Mouse (Mus musculus) MEL (cell line): Measurements from ENCODE around the gene Pacsin2. TPM values are rescaled to one million over a fixed set of nuclear protein-coding genes. Genes with fewer than 3 reads are reported as not detected.
A peak's percentile ranks its signal among the peaks of the same experiment; 100 is the strongest.

Source experiments
- DNase-seq: peaks from one replicate; pipeline ENCODE4 v3.0.0; 2011; ENCODE audit warnings: low read depth, low spot score
- H3K27ac ChIP-seq: 2 replicates; pipeline ENCODE4 v1.5.1; 2012; ENCODE audit warnings: low read depth, mild to moderate bottlenecking, control low read depth, low read length, moderate library complexity; ENCODE audit not compliant: control insufficient read depth
- H3K27me3 ChIP-seq, 2 experiments: fragments of 150-350 bp in 1 of 2; sonication (generic) in 1 of 2; 2 replicates each; pipeline ENCODE4 v1.6.1; 2012; ENCODE audit warnings: low read length in 2 of 2, mild to moderate bottlenecking in 2 of 2, improper control_type of control experiment in 1 of 2, moderate library complexity in 1 of 2; ENCODE audit not compliant: insufficient read depth in 2 of 2, control insufficient read depth in 1 of 2
- H3K36me3 ChIP-seq, 2 experiments: 2 replicates each; pipeline ENCODE4 v1.6.1; 2012 to 2014; ENCODE audit warnings: low read length in 2 of 2, improper control_type of control experiment in 1 of 2, inconsistent platforms in 1 of 2, mild to moderate bottlenecking in 1 of 2; ENCODE audit not compliant: insufficient read depth in 2 of 2, control insufficient read depth in 1 of 2
- H3K4me1 ChIP-seq, 2 experiments: fragments of 150-350 bp in 1 of 2; sonication (generic) in 1 of 2; 2 replicates each; pipeline ENCODE4 v1.6.1; 2012; ENCODE audit warnings: low read length in 2 of 2, improper control_type of control experiment in 1 of 2, mild to moderate bottlenecking in 1 of 2; ENCODE audit not compliant: insufficient read depth in 2 of 2, control insufficient read depth in 1 of 2
- H3K4me3 ChIP-seq, 2 experiments: fragments of 150-350 bp in 1 of 2; sonication (generic) in 1 of 2; 2 replicates each; pipeline ENCODE4 v1.5.1; 2012; ENCODE audit warnings: low read depth in 2 of 2, low read length in 2 of 2, mild to moderate bottlenecking in 2 of 2, moderate library complexity in 2 of 2, control low read depth in 1 of 2, improper control_type of control experiment in 1 of 2; ENCODE audit not compliant: control insufficient read depth in 1 of 2, insufficient read depth in 1 of 2
- H3K79me2 ChIP-seq: 2 replicates; pipeline ENCODE4 v1.6.1; 2012; ENCODE audit warnings: mild to moderate bottlenecking, low read length, moderate library complexity; ENCODE audit not compliant: control insufficient read depth, poor library complexity, insufficient read depth
- H3K9ac ChIP-seq: 2 replicates; pipeline ENCODE4 v1.6.1; 2012; ENCODE audit warnings: low read depth, mild to moderate bottlenecking, control low read depth, low read length, moderate library complexity; ENCODE audit not compliant: control insufficient read depth, poor library complexity, severe bottlenecking
- H3K9me3 ChIP-seq: fragments of 150-350 bp; sonication (generic); replicated peaks from 2 replicates; pipeline ENCODE4 v1.6.1; 2012; ENCODE audit warnings: mild to moderate bottlenecking, low read length, improper control_type of control experiment, moderate library complexity; ENCODE audit not compliant: insufficient read depth
- BHLHE40 ChIP-seq: IDR thresholded peaks from 2 replicates; pipeline ENCODE4 v1.6.1; 2012; ENCODE audit warnings: low read depth, mild to moderate bottlenecking, inconsistent platforms, low read length, improper control_type of control experiment, borderline replicate concordance
- CHD1 ChIP-seq: IDR thresholded peaks from 2 replicates; pipeline ENCODE4 v1.6.1; 2012; ENCODE audit warnings: low read depth, mild to moderate bottlenecking, inconsistent platforms, low read length, improper control_type of control experiment
- CHD2 ChIP-seq: IDR thresholded peaks from 2 replicates; pipeline ENCODE4 v1.6.1; 2011; ENCODE audit warnings: low read length, improper control_type of control experiment
- CTCF ChIP-seq, 3 experiments: IDR thresholded peaks in 2 of 3; conservative IDR thresholded peaks in 1 of 3; 2 replicates each; pipeline ENCODE4 v1.5.1; 2011 to 2012; ENCODE audit warnings: low read length in 3 of 3, low read depth in 2 of 3, mild to moderate bottlenecking in 2 of 3, improper control_type of control experiment in 1 of 3, inconsistent platforms in 1 of 3, mixed read lengths in 1 of 3, moderate library complexity in 1 of 3; ENCODE audit not compliant: control insufficient read depth in 1 of 3, insufficient read depth in 1 of 3, poor library complexity in 1 of 3, severe bottlenecking in 1 of 3
- E2F4 ChIP-seq: IDR thresholded peaks from 2 replicates; pipeline ENCODE4 v1.6.1; 2011; ENCODE audit warnings: low read depth, low read length, improper control_type of control experiment, borderline replicate concordance
- ELF1 ChIP-seq: IDR thresholded peaks from 2 replicates; pipeline ENCODE4 v1.6.1; 2014; ENCODE audit warnings: low read depth, mild to moderate bottlenecking, inconsistent platforms, low read length, improper control_type of control experiment, moderate library complexity
- EP300 ChIP-seq, 2 experiments: IDR thresholded peaks; 2 replicates each; pipeline ENCODE4 v1.6.1; 2011; ENCODE audit warnings: improper control_type of control experiment in 2 of 2, low read length in 2 of 2, low read depth in 1 of 2, mild to moderate bottlenecking in 1 of 2
- ETS1 ChIP-seq: IDR thresholded peaks from 2 replicates; pipeline ENCODE4 v1.6.1; 2012; ENCODE audit warnings: low read depth, mild to moderate bottlenecking, inconsistent platforms, low read length, improper control_type of control experiment, moderate library complexity
- GABPA ChIP-seq: IDR thresholded peaks from 2 replicates; pipeline ENCODE4 v1.6.1; 2012; ENCODE audit warnings: low read depth, mild to moderate bottlenecking, inconsistent platforms, low read length, improper control_type of control experiment, moderate library complexity
- GATA1 ChIP-seq: IDR thresholded peaks from 2 replicates; pipeline ENCODE4 v1.6.1; 2011; ENCODE audit warnings: low read depth, low read length, improper control_type of control experiment
- JUND ChIP-seq: IDR thresholded peaks from 2 replicates; pipeline ENCODE4 v1.6.1; 2011; ENCODE audit warnings: low read depth, mild to moderate bottlenecking, improper control_type of control experiment, low read length
- KAT2A ChIP-seq: conservative IDR thresholded peaks from 2 replicates; pipeline ENCODE4 v1.6.1; 2012; ENCODE audit warnings: low read depth, low read length, improper control_type of control experiment, inconsistent platforms
- MAFK ChIP-seq: IDR thresholded peaks from 2 replicates; pipeline ENCODE4 v1.6.1; 2011; ENCODE audit warnings: low read depth, mild to moderate bottlenecking, low read length, improper control_type of control experiment, borderline replicate concordance
- MAX ChIP-seq: IDR thresholded peaks from 2 replicates; pipeline ENCODE4 v1.6.1; 2011; ENCODE audit warnings: low read length, improper control_type of control experiment
- MAZ ChIP-seq: IDR thresholded peaks from 2 replicates; pipeline ENCODE4 v1.6.1; 2012; ENCODE audit warnings: low read depth, mild to moderate bottlenecking, inconsistent platforms, low read length, improper control_type of control experiment
- MEF2A ChIP-seq: IDR thresholded peaks from 2 replicates; pipeline ENCODE4 v1.6.1; 2014; ENCODE audit warnings: low read depth, mild to moderate bottlenecking, inconsistent platforms, low read length, improper control_type of control experiment; ENCODE audit not compliant: poor library complexity, insufficient replicate concordance, severe bottlenecking; ENCODE audit errors: extremely low read depth
- MXI1 ChIP-seq: IDR thresholded peaks from 2 replicates; pipeline ENCODE4 v1.6.1; 2011; ENCODE audit warnings: mild to moderate bottlenecking, low read depth, low read length, improper control_type of control experiment
- MYB ChIP-seq: IDR thresholded peaks from 2 replicates; pipeline ENCODE4 v1.6.1; 2011; ENCODE audit warnings: mild to moderate bottlenecking, low read depth, low read length, improper control_type of control experiment
- MYC ChIP-seq: IDR thresholded peaks from 2 replicates; pipeline ENCODE4 v1.6.1; 2011; ENCODE audit warnings: low read depth, mild to moderate bottlenecking, low read length, improper control_type of control experiment, moderate library complexity
- NELFE ChIP-seq: IDR thresholded peaks from 2 replicates; pipeline ENCODE4 v1.6.1; 2011; ENCODE audit warnings: low read depth, low read length, improper control_type of control experiment
- NRF1 ChIP-seq: IDR thresholded peaks from 2 replicates; pipeline ENCODE4 v1.6.1; 2014; ENCODE audit warnings: low read depth, mild to moderate bottlenecking, inconsistent platforms, low read length, improper control_type of control experiment, moderate library complexity; ENCODE audit not compliant: poor library complexity, insufficient read depth, severe bottlenecking
- POLR2A ChIP-seq, 2 experiments: IDR thresholded peaks; 2 replicates each; pipeline ENCODE4 v1.6.1; 2011 to 2012; ENCODE audit warnings: low read length in 2 of 2, mild to moderate bottlenecking in 2 of 2, control low read depth in 1 of 2, improper control_type of control experiment in 1 of 2, low read depth in 1 of 2, moderate library complexity in 1 of 2; ENCODE audit not compliant: control insufficient read depth in 1 of 2, insufficient read depth in 1 of 2, poor library complexity in 1 of 2
- POLR2AphosphoS2 ChIP-seq: IDR thresholded peaks from 2 replicates; pipeline ENCODE4 v1.6.1; 2011; ENCODE audit warnings: low read length, improper control_type of control experiment
- POLR2AphosphoS5 ChIP-seq: IDR thresholded peaks from 2 replicates; pipeline ENCODE4 v1.6.1; 2012; ENCODE audit warnings: low read depth, borderline replicate concordance, mild to moderate bottlenecking, inconsistent platforms, low read length, moderate library complexity, mixed read lengths
- RAD21 ChIP-seq: IDR thresholded peaks from 2 replicates; pipeline ENCODE4 v1.6.1; 2011; ENCODE audit warnings: mild to moderate bottlenecking, low read depth, low read length, improper control_type of control experiment
- RCOR1 ChIP-seq: IDR thresholded peaks from 2 replicates; pipeline ENCODE4 v1.6.1; 2012; ENCODE audit warnings: low read depth, mild to moderate bottlenecking, inconsistent platforms, low read length, improper control_type of control experiment
- SIN3A ChIP-seq: IDR thresholded peaks from 2 replicates; pipeline ENCODE4 v1.6.1; 2012; ENCODE audit warnings: low read length, improper control_type of control experiment, inconsistent platforms
- SMC3 ChIP-seq: IDR thresholded peaks from 2 replicates; pipeline ENCODE4 v1.6.1; 2011; ENCODE audit warnings: low read depth, low read length, improper control_type of control experiment
- TBP ChIP-seq: IDR thresholded peaks from 2 replicates; pipeline ENCODE4 v1.8.0; 2011; ENCODE audit warnings: low read depth, low read length, improper control_type of control experiment
- TCF12 ChIP-seq: IDR thresholded peaks from 2 replicates; pipeline ENCODE4 v1.6.1; 2014; ENCODE audit warnings: low read depth, mild to moderate bottlenecking, inconsistent platforms, low read length, improper control_type of control experiment, moderate library complexity
- UBTF ChIP-seq: IDR thresholded peaks from 2 replicates; pipeline ENCODE4 v1.6.1; 2012; ENCODE audit warnings: low read depth, mild to moderate bottlenecking, inconsistent platforms, low read length, improper control_type of control experiment, moderate library complexity, borderline replicate concordance; ENCODE audit not compliant: insufficient read depth
- USF1 ChIP-seq: IDR thresholded peaks from 2 replicates; pipeline ENCODE4 v1.6.1; 2014; ENCODE audit warnings: low read depth, mild to moderate bottlenecking, inconsistent platforms, low read length, improper control_type of control experiment, moderate library complexity
- ZC3H11A ChIP-seq: IDR thresholded peaks from 2 replicates; pipeline ENCODE4 v1.6.1; 2012; ENCODE audit warnings: low read depth, mild to moderate bottlenecking, inconsistent platforms, low read length, improper control_type of control experiment
- ZKSCAN1 ChIP-seq: IDR thresholded peaks from 2 replicates; pipeline ENCODE4 v1.6.1; 2012; ENCODE audit warnings: low read depth, mild to moderate bottlenecking, inconsistent platforms, low read length, improper control_type of control experiment, moderate library complexity
- ZMIZ1 ChIP-seq: IDR thresholded peaks from 2 replicates; pipeline ENCODE4 v1.6.1; 2012; ENCODE audit warnings: low read depth, mild to moderate bottlenecking, inconsistent platforms, low read length, improper control_type of control experiment, moderate library complexity
- ZNF384 ChIP-seq: IDR thresholded peaks from 2 replicates; pipeline ENCODE4 v1.6.1; 2012; ENCODE audit warnings: low read depth, mild to moderate bottlenecking, inconsistent platforms, low read length, improper control_type of control experiment
- polyA plus RNA-seq, 2 experiments: library from polyadenylated mRNA; stranded (reverse) in 1 of 2; unstranded in 1 of 2; fragments of >175 nt in 1 of 2; fragments of >200 nt in 1 of 2; gene quantifications; 2 replicates each; pipeline versions ENCODE4 v1.2.1 to v1.2.4; 2012; ENCODE audit warnings: low replicate concordance in 2 of 2, low read depth in 1 of 2; ENCODE audit not compliant: insufficient read length in 2 of 2, insufficient read depth in 1 of 2, missing spikeins in 1 of 2
- total RNA-seq: library from RNA; depleted of rRNA; stranded (reverse); fragments of 300-350 nt; gene quantifications from 2 replicates; pipeline ENCODE4 v1.2.3, GENCODE M21; 2012

Pacsin2 gene
- total and polyA plus RNA-seq, 3 experiments: 58.7 to 425 (median 103) TPM

DNA sequence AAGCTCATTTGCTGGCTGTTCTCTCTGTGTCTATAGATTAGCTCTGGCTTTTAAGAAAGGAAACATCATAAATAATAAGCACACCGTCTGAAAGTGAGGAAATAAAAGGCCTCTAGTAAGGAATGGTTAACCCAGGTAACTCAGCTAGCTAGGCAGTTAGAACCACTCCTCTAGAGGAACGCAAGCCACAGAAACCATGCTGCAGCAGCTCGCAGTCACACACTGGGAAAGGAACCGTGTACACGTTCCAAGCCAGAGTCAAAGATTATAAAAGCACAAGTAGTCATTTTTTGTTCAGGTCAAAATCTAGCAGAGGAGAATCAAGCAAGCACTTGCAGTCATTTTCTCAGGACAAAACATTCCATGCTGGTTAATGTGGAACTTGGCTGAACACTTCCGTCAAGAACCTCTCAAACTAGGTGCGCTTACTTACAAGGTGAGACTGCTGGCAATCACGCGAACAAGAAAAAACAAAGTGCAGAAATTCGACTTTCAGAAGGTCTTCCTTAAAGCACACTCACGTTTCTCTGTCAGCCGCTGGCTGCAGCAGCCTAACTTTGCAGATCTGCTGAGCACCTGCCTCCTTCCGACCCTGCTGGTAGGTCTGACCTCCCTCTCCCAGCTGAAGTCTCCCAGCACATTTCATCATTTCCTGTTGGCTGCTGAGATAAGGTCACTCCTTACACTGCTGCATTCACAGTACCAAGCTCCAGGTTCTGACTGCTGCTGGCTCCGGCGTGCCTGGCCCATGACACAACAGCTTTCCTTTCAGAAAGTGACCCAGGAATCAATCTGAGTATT, 32.0 kb downstream of the Pacsin2 start:
- Histone ChIP-seq H3K4me3 (peak overlapping the region; percentile 67 to 96), H3K36me3 (peaks cover 0 to 63% of the 10 kb centered on the region in 2 experiments), H3K79me2 (peaks cover 54% of the 10 kb centered on the region), H3K27me3 (no peaks in the 10 kb centered on the region), H3K9ac (peak overlapping the region; percentile 74), H3K9me3 (no peaks in the 10 kb centered on the region), H3K4me1 (peaks cover 48 to 58% of the 10 kb centered on the region in 2 experiments), H3K27ac (peak overlapping the region; percentile 87)
- DNase-seq: peak; percentile 88
- TF ChIP-seq MEF2A (no peak), MYB (no peak), RAD21 (no peak), ZMIZ1 (peak; percentile 80), UBTF (no peak), MAZ (no peak), POLR2AphosphoS5 (no peak), ELF1 (0 out of 2 replicates have a peak, but pooled peaks have one; percentile 19), ZC3H11A (no peak), CHD1 (no peak), KAT2A (peak; percentile 31; the same call in 1 of the 2 replicates), ZNF384 (0 out of 2 replicates have a peak, but pooled peaks have one; percentile 6), SMC3 (no peak), ZKSCAN1 (no peak), TBP (peak; percentile 58; the same call in 1 of the 2 replicates), POLR2AphosphoS2 (peak; percentile 79; the same call in 1 of the 2 replicates), GATA1 (peak; percentile 91), EP300 (IDR thresholded peaks at IDR 0.05; ENCODE audit: low read depth in 1 of 2, low read length in 2 of 2) (peak; percentile 69 to 84), POLR2A (IDR thresholded peaks at IDR 0.05; ENCODE audit: control insufficient read depth in 1 of 2, insufficient read depth in 1 of 2, low read depth in 1 of 2, low read length in 2 of 2, poor library complexity in 1 of 2) (peak; percentile 49 to 61; a peak in 2 of 4 replicates), JUND (no peak), TCF12 (peak; percentile 86), MAFK (no peak), MAX (no peak; the same call in 1 of the 2 replicates), MXI1 (peak; percentile 88), NRF1 (peak; percentile 20; the same call in 1 of the 2 replicates), CTCF (IDR thresholded peaks at IDR 0.05 in 2 of 3, conservative IDR thresholded peaks at IDR 0.05 in 1 of 3; ENCODE audit: control insufficient read depth in 1 of 3, insufficient read depth in 1 of 3, low read depth in 2 of 3, low read length in 3 of 3, poor library complexity in 1 of 3, severe bottlenecking in 1 of 3) (no peak), MYC (peak; percentile 52; the same call in 1 of the 2 replicates), ETS1 (peak; percentile 99), E2F4 (no peak), BHLHE40 (peak; percentile 83; the same call in 1 of the 2 replicates), SIN3A (peak; percentile 91), NELFE (peak; percentile 49), RCOR1 (no peak; the same call in 1 of the 2 replicates), CHD2 (no peak), GABPA (no peak), USF1 (no peak)
